Mouse (Mus musculus) ES-Bruce4 (cell line): ENCODE results near the gene Inpp4b.

Experiments
- CTCF ChIP-seq: IDR thresholded peaks from one replicate; pipeline ENCODE4 v1.8.1; 2011; ENCODE audit warnings: low read depth, low read length
- EP300 ChIP-seq: IDR thresholded peaks from 2 replicates; pipeline ENCODE4 v1.6.1; 2011; ENCODE audit warnings: low read depth, low read length; ENCODE audit not compliant: insufficient read depth

- TF ChIP-seq CTCF, result no peak
- TF ChIP-seq EP300, result no peak
These were observed 446.1 kb downstream of the Inpp4b start for GRCm38 (mm10) chr8:81788498-81788897.
